Mouse (Mus musculus) heart, embryonic 11.5 days (tissue): ENCODE results near the gene Srpx. TPM values are rescaled to one million over a fixed set of nuclear protein-coding genes. Genes with fewer than 3 reads are reported as not detected.

Experiments used
- ATAC-seq: fragments of 200-750 bp; cut with Nextera tagmentation; replicated peaks from 2 replicates; pipeline ENCODE4 v1.8.0; 2017; ENCODE audit warnings: moderate library complexity; ENCODE audit not compliant: insufficient number of reproducible peaks, low FRiP score, low TSS enrichment
- H3K27ac ChIP-seq: fragments of 300-500 bp; sonication (generic); 2 replicates; pipeline ENCODE4 v1.5.1; 2014; ENCODE audit warnings: mild to moderate bottlenecking, low read depth, low read length
- H3K27me3 ChIP-seq: fragments of 300-500 bp; sonication (generic); 2 replicates; pipeline ENCODE4 v1.6.1; 2014; ENCODE audit warnings: mild to moderate bottlenecking, low read length, mixed read lengths; ENCODE audit not compliant: control insufficient read depth, insufficient read depth
- H3K36me3 ChIP-seq: fragments of 300-500 bp; sonication (generic); 2 replicates; pipeline ENCODE4 v1.6.1; 2014; ENCODE audit warnings: mild to moderate bottlenecking, low read length, moderate library complexity, mixed read lengths; ENCODE audit not compliant: control insufficient read depth, insufficient read depth
- H3K4me1 ChIP-seq: fragments of 300-500 bp; sonication (generic); 2 replicates; pipeline ENCODE4 v1.6.1; 2014; ENCODE audit warnings: low read length; ENCODE audit not compliant: control insufficient read depth, insufficient read depth
- H3K4me2 ChIP-seq: fragments of 300-500 bp; sonication (generic); 2 replicates; pipeline ENCODE4 v1.6.1; 2014; ENCODE audit warnings: mild to moderate bottlenecking, moderate library complexity
- H3K4me3 ChIP-seq: fragments of 300-500 bp; sonication (generic); 2 replicates; pipeline ENCODE4 v1.5.1; 2014; ENCODE audit warnings: low read depth, low read length
- H3K9ac ChIP-seq: fragments of 300-500 bp; sonication (generic); 2 replicates; pipeline ENCODE4 v1.6.1; 2014; ENCODE audit warnings: mild to moderate bottlenecking, low read depth, low read length, moderate library complexity
- H3K9me3 ChIP-seq: fragments of 300-500 bp; sonication (generic); replicated peaks from 2 replicates; pipeline ENCODE4 v1.6.1; 2016; ENCODE audit warnings: low read length; ENCODE audit not compliant: control insufficient read depth
- WGBS: fragments of 180-500 bp; shearing (Covaris S2); extraction: QIAGEN DNeasy Blood & Tissue Kit; methylation state at CpG from one replicate; pipeline ENCODE4 v1.1.7; 2014; ENCODE audit not compliant: insufficient replicate concordance; 5-methylcytosine and 5-hydroxymethylcytosine counted together
- polyA plus RNA-seq: library from polyadenylated mRNA; unstranded; fragments of >200 nt; fragmentation: Nextera tagmentation; extraction: Ambion mirVana; gene quantifications from 2 replicates; pipeline ENCODE4 v1.2.1, GENCODE M21; 2014

Srpx gene
- polyA plus RNA-seq: 4.2 and 4.5 TPM in 2 replicates

- Histone ChIP-seq H3K27me3 (0 out of 2 replicates have a peak, but pooled peaks cover 2% of the 10 kb centered on the region), H3K36me3 (no peaks in the 10 kb centered on the region), H3K9ac (peak within 1 kb of the TSS; percentile 46; the same call in 1 of the 2 replicates), H3K4me2 (peak within 1 kb of the TSS; percentile 67), H3K4me1 (no peaks in the 10 kb centered on the region), H3K4me3 (peak within 1 kb of the TSS; percentile 37), H3K9me3 (no peaks in the 10 kb centered on the region), H3K27ac (no peak within 1 kb of the TSS)
- WGBS: 12% methylated on average over 19 of the region's 19 CpGs
- no peak for ATAC-seq
These were observed at the start of gene Srpx for GRCm38 (mm10) chrX:10117065-10117719. Gene Srpx, minus strand, starts transcription at chrX:10117709.

DNA sequence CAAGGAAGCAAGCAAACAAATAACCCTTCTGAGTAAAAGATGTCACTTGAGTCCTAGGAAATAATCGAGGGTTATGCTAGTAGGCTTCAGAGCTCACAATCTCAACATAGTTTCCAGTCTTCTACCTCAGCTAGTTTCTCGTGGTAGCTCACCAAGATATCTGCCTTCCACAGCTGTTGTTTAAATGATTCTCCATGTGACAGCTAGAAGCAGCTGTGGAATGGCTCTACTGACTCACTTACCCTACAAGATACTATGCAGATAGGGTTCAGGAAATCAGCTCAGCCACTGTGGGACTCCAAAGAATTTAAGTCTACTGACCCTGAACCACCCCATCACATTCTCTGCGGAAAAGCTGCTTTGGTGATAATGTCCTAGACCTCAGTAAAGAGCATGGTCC is 34.9 kb upstream of the Srpx start:
- Histone ChIP-seq H3K27me3 (no peaks in the 10 kb centered on the region), H3K4me2 (no peak overlapping the region), H3K9ac (no peak overlapping the region), H3K36me3 (no peaks in the 10 kb centered on the region), H3K27ac (no peak overlapping the region), H3K9me3 (no peaks in the 10 kb centered on the region), H3K4me1 (no peaks in the 10 kb centered on the region), H3K4me3 (no peak overlapping the region)
- 61% methylated on average over 3 of the region's 3 CpGs for WGBS
- no peak for ATAC-seq

DNA sequence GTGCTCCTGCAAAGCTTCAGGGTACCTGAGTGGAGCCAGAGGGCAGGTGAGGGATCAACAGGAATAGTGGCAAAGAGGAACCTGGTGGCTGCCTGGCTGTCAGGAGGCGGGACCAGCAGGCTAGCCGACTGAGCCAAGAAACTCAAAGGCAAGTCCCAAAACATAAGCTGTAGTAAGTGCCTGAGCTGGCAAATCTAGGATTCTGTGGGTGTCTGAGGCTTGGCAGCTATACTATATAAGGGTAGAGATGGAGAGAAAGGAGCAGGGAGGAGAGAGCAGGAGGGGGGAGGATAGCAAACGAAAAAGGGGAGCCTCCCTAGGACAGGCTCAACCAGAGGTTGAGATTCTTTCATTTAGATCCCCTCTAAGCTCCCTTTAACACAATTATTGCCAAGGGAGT is 1.7 kb downstream of the Srpx start:
- no peak overlapping the region for H3K27ac ChIP-seq
- no peaks in the 10 kb centered on the region for H3K36me3 ChIP-seq
- H3K4me2 ChIP-seq: no peak overlapping the region
- no peaks in the 10 kb centered on the region for H3K9me3 ChIP-seq
- no peak overlapping the region for H3K9ac ChIP-seq
- 0 out of 2 replicates have a peak, but pooled peaks cover 2% of the 10 kb centered on the region for H3K27me3 ChIP-seq
- no peak for ATAC-seq
- whole genome bisulfite sequencing: 56% methylated on average over 3 of the region's 3 CpGs
- H3K4me1 ChIP-seq: no peaks in the 10 kb centered on the region
- H3K4me3 ChIP-seq: no peak overlapping the region

DNA sequence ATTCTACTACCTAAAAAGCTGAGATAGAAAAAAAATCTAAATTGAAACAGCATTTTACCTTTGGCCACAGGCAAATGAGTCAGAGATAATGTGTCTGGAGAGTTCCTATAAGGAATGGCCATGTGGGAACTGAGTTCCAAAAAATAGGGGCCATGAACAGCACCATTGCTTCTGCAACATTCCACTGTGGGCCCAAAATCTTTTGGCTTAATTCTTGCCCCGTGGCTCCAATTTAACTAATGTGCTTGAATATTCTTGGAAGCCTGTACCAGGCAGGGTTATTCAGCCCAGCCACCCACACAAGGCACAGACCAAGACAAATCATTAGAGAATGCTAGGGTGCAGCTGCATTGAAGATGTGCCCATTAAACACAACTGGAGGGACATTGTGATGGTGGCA is 6.8 kb downstream of the Srpx start:
- H3K9ac ChIP-seq: no peak overlapping the region
- H3K9me3 ChIP-seq: no peaks in the 10 kb centered on the region
- 60% methylated on average over 1 of the region's 1 CpGs for WGBS
- no peak overlapping the region for H3K4me3 ChIP-seq
- H3K4me1 ChIP-seq: no peaks in the 10 kb centered on the region
- no peak for ATAC-seq
- no peaks in the 10 kb centered on the region for H3K27me3 ChIP-seq
- no peak overlapping the region for H3K4me2 ChIP-seq
- no peak overlapping the region for H3K27ac ChIP-seq
- H3K36me3 ChIP-seq: no peaks in the 10 kb centered on the region

- Histone ChIP-seq H3K9ac (no peak overlapping the region), H3K27me3 (no peaks in the 10 kb centered on the region), H3K4me1 (no peaks in the 10 kb centered on the region), H3K36me3 (no peaks in the 10 kb centered on the region), H3K4me3 (no peak overlapping the region), H3K4me2 (no peak overlapping the region), H3K9me3 (no peaks in the 10 kb centered on the region), H3K27ac (no peak overlapping the region)
- 69% methylated on average over 4 of the region's 4 CpGs for WGBS
- no peak for ATAC-seq
These were observed 9.0 kb downstream of the Srpx start for GRCm38 (mm10) chrX:10108558-10108957.

GRCm38 (mm10) chrX:10105475-10105874 is 12.0 kb downstream of the Srpx start:
- H3K9me3 ChIP-seq: no peaks in the 10 kb centered on the region
- H3K27ac ChIP-seq: no peak overlapping the region
- no peaks in the 10 kb centered on the region for H3K4me1 ChIP-seq
- no peak overlapping the region for H3K9ac ChIP-seq
- no peak for ATAC-seq
- 66% methylated on average over 5 of the region's 5 CpGs for WGBS
- H3K36me3 ChIP-seq: no peaks in the 10 kb centered on the region
- H3K4me2 ChIP-seq: no peak overlapping the region
- H3K27me3 ChIP-seq: no peaks in the 10 kb centered on the region
- H3K4me3 ChIP-seq: no peak overlapping the region

DNA sequence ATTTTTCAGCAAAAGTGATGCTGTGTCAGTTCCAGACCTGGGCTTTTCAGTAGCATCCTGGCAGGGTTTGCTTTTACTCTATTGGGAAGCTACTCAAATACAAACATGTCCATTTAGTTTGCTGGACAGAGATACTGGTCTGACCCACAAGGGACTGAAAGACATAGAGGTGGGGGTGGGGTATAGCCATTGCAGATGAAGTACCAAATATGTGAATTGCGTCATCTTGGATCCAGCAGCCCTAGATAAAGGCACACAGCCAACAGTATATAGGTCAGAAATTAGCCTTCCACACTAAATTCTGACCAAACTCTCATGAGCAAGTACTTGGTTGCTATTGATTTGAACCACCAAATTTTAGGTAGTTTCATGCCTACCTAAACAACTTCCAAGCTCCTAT is 14.8 kb downstream of the Srpx start:
- no peak for ATAC-seq
- H3K4me3 ChIP-seq: no peak overlapping the region
- no peak overlapping the region for H3K4me2 ChIP-seq
- no peak overlapping the region for H3K27ac ChIP-seq
- H3K36me3 ChIP-seq: no peaks in the 10 kb centered on the region
- H3K27me3 ChIP-seq: no peaks in the 10 kb centered on the region
- no peaks in the 10 kb centered on the region for H3K4me1 ChIP-seq
- H3K9ac ChIP-seq: no peak overlapping the region
- 88% methylated on average over 1 of the region's 1 CpGs for WGBS
- H3K9me3 ChIP-seq: no peaks in the 10 kb centered on the region

GRCm38 (mm10) chrX:10095797-10096196 is 21.7 kb downstream of the Srpx start:
- H3K9ac ChIP-seq: no peak overlapping the region
- WGBS: 84% methylated on average over 3 of the region's 3 CpGs
- H3K36me3 ChIP-seq: no peaks in the 10 kb centered on the region
- no peak overlapping the region for H3K4me3 ChIP-seq
- ATAC-seq: no peak
- no peaks in the 10 kb centered on the region for H3K27me3 ChIP-seq
- H3K27ac ChIP-seq: no peak overlapping the region
- no peaks in the 10 kb centered on the region for H3K9me3 ChIP-seq
- no peak overlapping the region for H3K4me2 ChIP-seq
- no peaks in the 10 kb centered on the region for H3K4me1 ChIP-seq

GRCm38 (mm10) chrX:10080385-10080784 is 37.1 kb downstream of the Srpx start:
- WGBS: 73% methylated on average over 3 of the region's 3 CpGs
- no peak for ATAC-seq
- Histone ChIP-seq H3K4me2 (no peak overlapping the region), H3K9ac (no peak overlapping the region), H3K4me3 (no peak overlapping the region), H3K9me3 (no peaks in the 10 kb centered on the region), H3K27me3 (no peaks in the 10 kb centered on the region), H3K4me1 (no peaks in the 10 kb centered on the region), H3K36me3 (no peaks in the 10 kb centered on the region), H3K27ac (no peak overlapping the region)
